Mouse (Mus musculus) limb, embryonic 14.5 days (tissue): ENCODE results near the gene Fam110a. TPM values are rescaled to one million over a fixed set of nuclear protein-coding genes. Genes with fewer than 3 reads are reported as not detected.
A peak's percentile ranks its signal among the peaks of the same experiment; 100 is the strongest.

ENCODE experiments used
- ATAC-seq: fragments of 200-750 bp; cut with Nextera tagmentation; 2 replicates; pipeline ENCODE4 v1.8.0; 2017; ENCODE audit warnings: low read depth, moderate number of reproducible peaks, moderate TSS enrichment; ENCODE audit not compliant: low FRiP score
- DNase-seq: peaks from one replicate; pipeline ENCODE4 v3.0.0-alpha.2; 2015; ENCODE audit warnings: low spot score
- H3K27ac ChIP-seq: fragments of 300-500 bp; sonication (generic); replicated peaks from 2 replicates; pipeline ENCODE4 v1.5.1; 2014; ENCODE audit warnings: low read depth, mild to moderate bottlenecking, low read length, moderate library complexity, mixed read lengths
- H3K27me3 ChIP-seq: fragments of 300-500 bp; sonication (generic); 2 replicates; pipeline ENCODE4 v1.6.1; 2014; ENCODE audit warnings: low read length, mixed read lengths; ENCODE audit not compliant: control insufficient read depth, insufficient read depth
- H3K36me3 ChIP-seq: fragments of 300-500 bp; sonication (generic); 2 replicates; pipeline ENCODE4 v1.6.1; 2014; ENCODE audit warnings: mild to moderate bottlenecking, low read length, moderate library complexity, mixed read lengths; ENCODE audit not compliant: control insufficient read depth, insufficient read depth
- H3K4me1 ChIP-seq: fragments of 300-500 bp; sonication (generic); 2 replicates; pipeline ENCODE4 v1.6.1; 2014; ENCODE audit warnings: antibody characterized with exemption, low read length, mixed read lengths; ENCODE audit not compliant: control insufficient read depth, insufficient read depth
- H3K4me2 ChIP-seq: fragments of 300-500 bp; sonication (generic); replicated peaks from 2 replicates; pipeline ENCODE4 v1.6.1; 2014; ENCODE audit warnings: low read depth, mild to moderate bottlenecking, low read length, moderate library complexity; ENCODE audit not compliant: severe bottlenecking
- H3K4me3 ChIP-seq: fragments of 300-500 bp; sonication (generic); replicated peaks from 2 replicates; pipeline ENCODE4 v1.5.1; 2014; ENCODE audit warnings: low read length
- H3K9ac ChIP-seq: fragments of 300-500 bp; sonication (generic); 2 replicates; pipeline ENCODE4 v1.6.1; 2014; ENCODE audit warnings: mild to moderate bottlenecking, low read depth, low read length, moderate library complexity; ENCODE audit not compliant: severe bottlenecking
- H3K9me3 ChIP-seq: fragments of 300-500 bp; sonication (generic); 2 replicates; pipeline ENCODE4 v1.6.1; 2016; ENCODE audit warnings: low read length; ENCODE audit not compliant: control insufficient read depth
- POLR2A ChIP-seq: fragments of 200-500 bp; IDR thresholded peaks from 2 replicates; pipeline ENCODE4 v1.8.0; 2012; ENCODE audit warnings: inconsistent platforms, mild to moderate bottlenecking, moderate library complexity, borderline replicate concordance; ENCODE audit not compliant: insufficient read depth, insufficient read length; ENCODE audit errors: extremely low read depth
- WGBS: fragments of 180-500 bp; shearing (Covaris S2); extraction: QIAGEN DNeasy Blood & Tissue Kit; methylation state at CpG from one replicate; pipeline ENCODE4 v1.1.7; 2014; 5-methylcytosine and 5-hydroxymethylcytosine counted together
- polyA plus RNA-seq, 2 experiments: library from polyadenylated mRNA; depleted of rRNA in 1 of 2; stranded (reverse) in 1 of 2; unstranded in 1 of 2; fragments of >200 nt; fragmentation: Nextera tagmentation in 1 of 2; extraction: Ambion mirVana in 1 of 2; gene quantifications; 2 replicates each; pipeline versions ENCODE4 v1.2.1 to v1.2.3; 2012 to 2014

The Fam110a gene
- polyA plus RNA-seq, 2 experiments = 14.6 to 23.5 TPM

GRCm38 (mm10) chr2:151964052-151964451, 16.0 kb downstream of the Fam110a start:
- H3K36me3 ChIP-seq = 0 out of 2 replicates have a peak, but pooled peaks cover 3% of the 10 kb centered on the region
- H3K9me3 ChIP-seq = no peaks in the 10 kb centered on the region
- peak; percentile 42 for DNase-seq
- peak; percentile 50 for ATAC-seq
- no peak for TF ChIP-seq POLR2A
- no peak overlapping the region for H3K4me3 ChIP-seq
- H3K9ac ChIP-seq = no peak overlapping the region
- peaks cover 19% of the 10 kb centered on the region for H3K4me1 ChIP-seq
- WGBS = 8% methylated on average over 9 of the region's 9 CpGs
- H3K27ac ChIP-seq = no peak overlapping the region
- no peaks in the 10 kb centered on the region for H3K27me3 ChIP-seq
- no peak overlapping the region for H3K4me2 ChIP-seq

GRCm38 (mm10) chr2:151963319-151963718, 16.7 kb downstream of the Fam110a start:
- ATAC-seq (no peak), DNase-seq (no peak)
- Histone ChIP-seq H3K36me3 (no peaks in the 10 kb centered on the region), H3K27ac (no peak overlapping the region), H3K27me3 (no peaks in the 10 kb centered on the region), H3K9me3 (no peaks in the 10 kb centered on the region), H3K9ac (no peak overlapping the region), H3K4me2 (no peak overlapping the region), H3K4me1 (peaks cover 19% of the 10 kb centered on the region), H3K4me3 (no peak overlapping the region)
- WGBS = 69% methylated on average over 5 of the region's 5 CpGs
- no peak for TF ChIP-seq POLR2A

- H3K36me3 ChIP-seq = no peaks in the 10 kb centered on the region
These were observed 17.5 kb downstream of the Fam110a start for GRCm38 (mm10) chr2:151962474-151962873.

GRCm38 (mm10) chr2:151961284-151962196, 18.5 kb downstream of the Fam110a start:
- Histone ChIP-seq H3K4me1 (peaks cover 17% of the 10 kb centered on the region), H3K27ac (no peak overlapping the region), H3K27me3 (no peaks in the 10 kb centered on the region), H3K9ac (no peak overlapping the region), H3K4me2 (no peak overlapping the region), H3K9me3 (no peaks in the 10 kb centered on the region), H3K36me3 (no peaks in the 10 kb centered on the region), H3K4me3 (no peak overlapping the region)
- DNase-seq (no peak), ATAC-seq (no peak)
- TF ChIP-seq POLR2A = no peak
- 49% methylated on average over 9 of the region's 9 CpGs for WGBS

More at GRCm38 (mm10) chr2:151962474-151962873, 17.5 kb downstream of the Fam110a start:
- H3K27ac ChIP-seq = no peak overlapping the region
- no peak for TF ChIP-seq POLR2A
- DNase-seq (peak; percentile 88), ATAC-seq (peak; percentile 60)
- WGBS = 45% methylated on average over 10 of the region's 10 CpGs
- H3K9ac ChIP-seq = no peak overlapping the region
- H3K4me1 ChIP-seq = peaks cover 19% of the 10 kb centered on the region
- H3K9me3 ChIP-seq = no peaks in the 10 kb centered on the region
- H3K4me2 ChIP-seq = no peak overlapping the region
- no peaks in the 10 kb centered on the region for H3K27me3 ChIP-seq
- no peak overlapping the region for H3K4me3 ChIP-seq

- Histone ChIP-seq H3K9me3 (no peaks in the 10 kb centered on the region), H3K4me3 (no peak overlapping the region), H3K27ac (no peak overlapping the region), H3K4me1 (peaks cover 12% of the 10 kb centered on the region), H3K9ac (no peak overlapping the region), H3K36me3 (no peaks in the 10 kb centered on the region), H3K27me3 (no peaks in the 10 kb centered on the region), H3K4me2 (no peak overlapping the region)
- ATAC-seq (no peak), DNase-seq (no peak)
- 32% methylated on average over 5 of the region's 5 CpGs for WGBS
- TF ChIP-seq POLR2A = no peak
These were observed 20.7 kb downstream of the Fam110a start for GRCm38 (mm10) chr2:151959274-151959673.
